Mouse (Mus musculus) kidney, embryonic 15.5 days (tissue): ENCODE results near the gene Snrpa. TPM values are rescaled to one million over a fixed set of nuclear protein-coding genes. Genes with fewer than 3 reads are reported as not detected.

Experiments
- ATAC-seq: fragments of 200-750 bp; cut with Nextera tagmentation; replicated peaks from 2 replicates; pipeline ENCODE4 v1.8.0; 2017; ENCODE audit warnings: moderate TSS enrichment; ENCODE audit not compliant: low FRiP score
- H3K27ac ChIP-seq: fragments of 300-500 bp; sonication (generic); 2 replicates; pipeline ENCODE4 v1.5.1; 2015; ENCODE audit warnings: mild to moderate bottlenecking, inconsistent platforms
- H3K27me3 ChIP-seq: fragments of 300-500 bp; sonication (generic); 2 replicates; pipeline ENCODE4 v1.6.1; 2015; ENCODE audit warnings: inconsistent platforms
- H3K36me3 ChIP-seq: fragments of 300-500 bp; sonication (generic); 2 replicates; pipeline ENCODE4 v1.6.1; 2015; ENCODE audit warnings: inconsistent platforms
- H3K4me1 ChIP-seq: fragments of 300-500 bp; sonication (generic); 2 replicates; pipeline ENCODE4 v1.6.1; 2015; ENCODE audit warnings: inconsistent platforms
- H3K4me2 ChIP-seq: fragments of 300-500 bp; sonication (generic); 2 replicates; pipeline ENCODE4 v1.6.1; 2015; ENCODE audit warnings: moderate library complexity, mild to moderate bottlenecking, inconsistent platforms
- H3K4me3 ChIP-seq: fragments of 300-500 bp; sonication (generic); replicated peaks from 2 replicates; pipeline ENCODE4 v1.5.1; 2015; ENCODE audit warnings: mild to moderate bottlenecking, inconsistent platforms
- H3K9ac ChIP-seq: fragments of 300-500 bp; sonication (generic); 2 replicates; pipeline ENCODE4 v1.6.1; 2015; ENCODE audit warnings: mild to moderate bottlenecking, inconsistent platforms
- H3K9me3 ChIP-seq: fragments of 300-500 bp; sonication (generic); replicated peaks from 2 replicates; pipeline ENCODE4 v1.6.1; 2016; ENCODE audit warnings: inconsistent platforms
- WGBS: fragments of 180-500 bp; shearing (Covaris S2); methylation state at CpG from one replicate; pipeline ENCODE4 v1.1.7; 2015; ENCODE audit warnings: mixed read lengths; 5-methylcytosine and 5-hydroxymethylcytosine counted together
- polyA plus RNA-seq: library from polyadenylated mRNA; unstranded; fragments of >200 nt; fragmentation: Nextera tagmentation; extraction: Ambion mirVana; gene quantifications from 2 replicates; pipeline ENCODE4 v1.2.1, GENCODE M21; 2015

Gene Snrpa
- polyA plus RNA-seq, 1 experiment from 2014 or later, result 278 TPM

DNA sequence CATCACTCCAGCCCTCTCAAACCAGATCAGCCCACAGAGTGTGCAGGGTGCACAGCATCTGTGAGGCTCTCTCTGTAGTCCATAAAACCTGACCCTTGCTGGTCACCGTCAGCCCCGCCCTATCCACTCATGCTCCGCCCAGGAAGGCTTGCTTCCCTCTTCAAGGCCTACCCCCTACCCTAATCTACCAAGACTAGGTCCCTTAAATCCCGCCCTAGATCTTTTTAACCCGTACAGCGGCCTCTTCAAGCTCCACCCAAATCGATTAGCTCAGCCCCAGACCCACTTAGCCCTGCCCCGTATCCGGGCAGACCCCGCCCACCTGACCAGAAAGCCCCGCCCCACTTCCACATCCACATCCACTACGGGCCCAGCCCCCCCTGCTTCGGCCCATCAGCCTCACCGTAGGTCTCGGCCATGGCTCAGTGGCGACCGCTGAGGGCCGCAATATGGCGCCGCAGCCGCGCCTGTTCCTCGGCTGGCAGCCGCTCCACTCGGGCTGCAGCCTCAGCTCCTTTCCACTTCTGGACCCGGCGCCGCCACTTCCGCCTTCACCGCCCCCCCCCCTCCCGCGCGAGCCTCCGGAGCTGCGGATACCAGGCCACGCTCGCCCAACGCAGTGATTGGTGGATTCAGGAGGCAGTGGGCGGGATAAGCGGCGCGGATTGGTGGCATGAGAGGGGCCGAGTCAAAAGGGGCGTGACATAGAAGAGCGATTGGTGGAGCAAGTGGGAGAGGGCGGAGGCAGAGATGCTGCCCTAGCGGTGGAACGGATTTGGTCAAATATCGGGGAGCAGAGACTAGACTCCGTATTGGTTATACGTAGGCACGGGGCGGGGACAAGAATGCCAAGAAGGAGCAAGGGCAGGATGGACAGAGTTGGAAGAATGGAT, 17.5 kb downstream of the Snrpa start, which contains the start of gene Rab4b:
Gene Rab4b, minus strand, starts transcription at position 573 of the 893 bp plus-strand sequence.
- Histone ChIP-seq H3K4me3 (peak within 1 kb of the TSS; percentile 70), H3K9me3 (no peaks in the 10 kb centered on the region), H3K4me2 (peak within 1 kb of the TSS; percentile 56), H3K27ac (peak within 1 kb of the TSS; percentile 97), H3K4me1 (peaks cover 28% of the 10 kb centered on the region), H3K36me3 (peaks cover 24% of the 10 kb centered on the region), H3K9ac (peak within 1 kb of the TSS; percentile 61), H3K27me3 (no peaks in the 10 kb centered on the region)
- WGBS, result under 1% methylated on average over 53 of the region's 53 CpGs
- peak; percentile 98 for ATAC-seq

DNA sequence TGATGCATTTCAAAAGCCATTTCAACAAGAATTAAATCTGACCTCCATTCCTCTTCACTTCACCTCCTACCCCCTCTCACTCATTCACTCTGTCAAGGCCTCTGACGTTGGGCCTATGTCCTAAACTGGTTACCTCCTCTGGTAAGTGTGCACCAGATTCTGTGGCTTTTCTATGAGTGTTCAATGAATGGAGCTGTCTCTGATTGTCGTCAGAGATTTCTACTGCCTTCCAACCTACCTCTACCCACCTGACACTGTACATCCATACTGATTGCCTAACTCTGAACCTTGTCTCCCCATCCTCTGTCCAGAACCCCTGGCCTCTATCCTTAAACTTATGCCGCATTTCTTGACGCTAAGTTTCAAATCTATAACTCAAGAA, 18.1 kb downstream of the Snrpa start:
- peak; percentile 0; the same call in 1 of the 2 replicates for ATAC-seq
- H3K4me1 ChIP-seq, result peaks cover 28% of the 10 kb centered on the region

DNA sequence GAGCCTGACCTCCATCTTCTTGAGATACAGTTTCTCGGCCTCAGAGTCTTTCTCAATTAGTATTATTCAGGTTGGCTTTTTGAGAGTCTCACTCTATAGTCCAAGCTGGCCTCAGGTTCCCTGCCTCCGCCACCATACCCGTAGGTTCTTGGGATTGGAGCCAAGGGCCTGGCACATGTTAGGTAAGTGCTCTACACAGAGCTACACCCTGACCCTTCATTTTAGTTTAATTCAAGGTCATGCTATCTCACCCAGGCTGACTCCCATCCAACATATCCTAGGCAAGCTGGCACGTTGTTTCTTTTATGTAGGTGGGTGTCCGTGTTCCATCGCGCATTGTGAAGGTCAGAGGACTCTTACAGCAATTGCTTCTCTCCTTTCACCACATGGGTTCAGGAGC, 21.2 kb downstream of the Snrpa start:
- H3K4me2 ChIP-seq, result no peak overlapping the region
- H3K9me3 ChIP-seq, result no peaks in the 10 kb centered on the region
- no peak overlapping the region for H3K27ac ChIP-seq
- no peak for ATAC-seq
- no peak overlapping the region for H3K9ac ChIP-seq
- peaks cover 16% of the 10 kb centered on the region for H3K4me1 ChIP-seq
- H3K4me3 ChIP-seq, result no peak overlapping the region
- H3K36me3 ChIP-seq, result peaks cover 43% of the 10 kb centered on the region
- 93% methylated on average over 7 of the region's 7 CpGs for WGBS
- no peaks in the 10 kb centered on the region for H3K27me3 ChIP-seq

More for the DNA sequence above, 18.1 kb downstream of the Snrpa start:
- Histone ChIP-seq H3K4me3 (peak overlapping the region; percentile 70), H3K27ac (peak overlapping the region; percentile 97), H3K4me2 (peak overlapping the region; percentile 56), H3K36me3 (peaks cover 24% of the 10 kb centered on the region), H3K9me3 (no peaks in the 10 kb centered on the region), H3K27me3 (no peaks in the 10 kb centered on the region), H3K9ac (peak overlapping the region; percentile 61)
- 19% methylated on average over 4 of the region's 4 CpGs for WGBS

DNA sequence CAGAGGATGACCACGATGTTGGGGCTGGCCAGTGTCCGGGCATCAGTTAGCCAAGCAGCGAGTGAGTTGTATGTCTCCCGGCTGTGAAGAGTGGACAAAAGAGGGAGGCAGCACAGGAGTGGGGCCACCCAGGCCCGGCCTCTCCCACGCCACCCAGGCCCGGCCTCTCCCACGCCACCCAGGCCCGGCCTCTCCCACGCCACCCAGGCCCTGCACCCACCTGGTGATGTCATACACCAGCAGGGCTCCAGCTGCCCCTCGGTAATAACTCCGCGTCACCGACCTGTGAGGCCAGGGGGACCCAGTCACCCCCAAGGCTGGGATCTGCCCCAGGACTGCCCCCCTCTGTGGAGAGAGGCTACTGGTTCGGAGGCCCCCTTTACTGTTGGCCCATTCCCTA, 21.6 kb downstream of the Snrpa start:
- Histone ChIP-seq H3K9me3 (no peaks in the 10 kb centered on the region), H3K4me1 (peaks cover 12% of the 10 kb centered on the region), H3K36me3 (peaks cover 43% of the 10 kb centered on the region), H3K4me2 (no peak overlapping the region), H3K27ac (no peak overlapping the region), H3K4me3 (no peak overlapping the region), H3K27me3 (no peaks in the 10 kb centered on the region), H3K9ac (no peak overlapping the region)
- 91% methylated on average over 15 of the region's 15 CpGs for WGBS
- no peak for ATAC-seq

DNA sequence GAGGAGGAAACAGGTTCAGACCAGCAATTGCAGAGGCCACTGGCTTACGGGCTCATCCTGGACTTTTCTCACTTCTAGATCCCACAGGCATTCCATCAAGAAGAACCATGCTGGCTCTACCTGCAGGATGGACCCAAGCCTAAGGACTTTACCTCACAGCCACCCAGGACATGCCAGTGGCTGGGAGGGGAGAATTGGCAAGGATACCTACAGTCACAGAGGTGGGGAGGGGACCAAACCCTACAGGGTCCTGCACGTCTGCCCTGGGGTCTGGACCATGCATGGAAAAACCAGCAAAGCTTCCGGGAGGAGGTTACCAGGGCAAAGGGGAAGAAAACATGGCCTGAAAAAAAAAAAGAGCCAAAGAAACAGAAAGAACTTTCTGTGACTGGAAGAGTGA, 25.1 kb downstream of the Snrpa start:
- 81% methylated on average over 3 of the region's 3 CpGs for WGBS
- H3K9me3 ChIP-seq, result no peaks in the 10 kb centered on the region
- no peak overlapping the region for H3K27ac ChIP-seq
- ATAC-seq, result no peak
- peaks cover 10% of the 10 kb centered on the region for H3K4me1 ChIP-seq
- H3K36me3 ChIP-seq, result peaks cover 43% of the 10 kb centered on the region
- no peaks in the 10 kb centered on the region for H3K27me3 ChIP-seq
- no peak overlapping the region for H3K4me3 ChIP-seq
- no peak overlapping the region for H3K9ac ChIP-seq
- no peak overlapping the region for H3K4me2 ChIP-seq

DNA sequence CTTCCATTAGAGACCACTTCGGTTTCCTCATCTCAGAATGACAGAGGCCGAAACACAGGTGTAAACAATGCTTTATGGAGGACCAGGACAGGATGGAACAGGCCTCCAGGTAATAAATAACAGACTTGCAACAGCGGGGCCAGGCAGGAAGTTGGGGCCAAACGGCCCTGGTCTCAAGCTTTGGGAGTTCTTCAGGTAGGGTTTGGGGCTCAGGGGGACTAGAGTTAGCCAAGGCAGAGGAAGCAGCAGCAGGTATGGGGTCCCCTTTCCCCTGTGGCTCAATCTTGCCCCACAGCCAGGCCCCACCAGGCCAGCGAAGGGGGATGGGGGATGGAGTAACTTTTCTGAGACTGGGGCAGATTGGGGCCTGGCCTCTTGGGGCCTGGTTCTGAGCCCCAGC, 27.7 kb downstream of the Snrpa start:
- Histone ChIP-seq H3K36me3 (peaks cover 38% of the 10 kb centered on the region), H3K4me2 (no peak overlapping the region), H3K9me3 (no peaks in the 10 kb centered on the region), H3K27ac (no peak overlapping the region), H3K4me1 (peaks cover 35% of the 10 kb centered on the region), H3K4me3 (no peak overlapping the region), H3K9ac (no peak overlapping the region), H3K27me3 (no peaks in the 10 kb centered on the region)
- no peak for ATAC-seq
- 79% methylated on average over 5 of the region's 5 CpGs for WGBS

DNA sequence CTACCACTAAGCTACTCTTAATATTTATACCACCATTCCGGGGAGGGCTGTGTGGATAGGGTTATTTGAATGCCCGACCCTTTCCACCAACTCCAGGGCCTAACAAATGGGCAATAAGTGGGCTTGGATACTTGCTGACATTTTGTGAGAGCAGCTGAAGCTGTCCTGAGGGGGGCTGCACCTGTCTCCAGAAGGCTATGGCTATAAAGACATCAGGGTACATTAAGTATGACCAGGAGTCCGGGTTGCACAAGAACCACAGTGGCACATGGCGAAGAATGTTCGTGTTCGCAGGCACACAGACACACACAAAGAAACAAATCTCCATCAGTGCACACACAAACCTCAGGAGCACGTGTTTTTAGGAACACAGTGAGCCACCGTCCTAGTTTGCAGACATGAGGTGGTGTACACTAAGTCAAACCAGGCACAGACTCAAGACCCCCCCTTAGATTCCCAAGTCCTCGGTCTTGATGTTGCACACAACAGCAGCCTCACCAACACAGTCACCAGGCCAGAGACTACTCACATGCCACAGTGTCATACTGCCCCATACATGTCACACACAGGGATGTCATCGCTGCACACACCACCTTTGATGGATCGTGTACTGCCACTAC, 28.5 kb downstream of the Snrpa start:
- 71% methylated on average over 11 of the region's 11 CpGs for whole genome bisulfite sequencing

DNA sequence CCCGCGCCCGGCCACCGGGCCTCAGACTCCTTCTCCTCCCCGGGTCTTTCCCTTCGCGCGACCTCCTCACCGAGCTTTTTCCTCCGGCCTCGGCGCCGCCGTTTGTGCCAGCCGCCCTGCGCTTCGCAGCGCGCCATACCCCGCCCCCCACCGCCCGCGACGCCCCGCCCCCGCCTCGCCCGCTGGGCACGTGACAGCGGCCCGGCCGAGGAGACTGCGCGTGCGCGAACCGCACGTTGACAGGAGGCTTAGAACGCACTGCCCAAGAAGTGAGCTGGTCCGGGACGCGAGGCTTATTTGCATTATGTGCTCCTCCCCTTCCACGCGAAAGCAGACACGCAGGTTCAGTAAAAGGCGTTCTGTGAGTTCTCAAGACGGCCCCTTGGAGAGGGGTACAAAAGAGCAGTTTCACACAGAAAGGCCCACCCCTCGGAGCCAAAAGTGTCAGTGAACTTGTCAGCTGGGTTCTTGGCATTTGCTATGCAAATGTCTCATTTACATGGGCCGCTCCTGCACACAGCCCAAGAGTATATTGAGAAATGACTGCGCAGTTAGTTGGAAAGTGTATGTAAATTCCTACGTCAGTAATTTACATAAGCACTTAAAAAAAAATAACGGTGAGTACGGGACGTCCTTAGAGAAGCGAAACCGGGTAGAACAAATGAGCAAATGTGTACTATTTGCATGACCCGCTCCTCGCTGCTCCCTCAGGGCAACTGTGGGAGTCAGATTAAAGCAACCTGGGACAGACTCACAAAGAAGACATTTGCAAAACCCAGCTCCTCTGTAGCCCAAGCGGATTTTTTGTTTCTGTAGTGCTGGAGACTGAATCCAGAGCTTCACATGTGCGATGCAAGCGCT, 29.2 kb downstream of the Snrpa start, which contains the start of gene Egln2:
Gene Egln2, minus strand, starts transcription at position 189 of the 861 bp plus-strand sequence.
- peak; percentile 84 for ATAC-seq
- Histone ChIP-seq H3K4me1 (peaks cover 51% of the 10 kb centered on the region), H3K36me3 (peaks cover 37% of the 10 kb centered on the region), H3K9me3 (no peaks in the 10 kb centered on the region), H3K27ac (peak within 1 kb of the TSS; percentile 99), H3K9ac (peak within 1 kb of the TSS; percentile 79), H3K27me3 (no peaks in the 10 kb centered on the region), H3K4me3 (peak within 1 kb of the TSS; percentile 72), H3K4me2 (peak within 1 kb of the TSS; percentile 86)
- 2% methylated on average over 57 of the region's 61 CpGs for whole genome bisulfite sequencing

More for the DNA sequence above, 28.5 kb downstream of the Snrpa start:
- peak overlapping the region; percentile 72 for H3K4me3 ChIP-seq
- peak overlapping the region; percentile 99 for H3K27ac ChIP-seq
- H3K9me3 ChIP-seq, result no peaks in the 10 kb centered on the region
- peak overlapping the region; percentile 79 for H3K9ac ChIP-seq
- no peaks in the 10 kb centered on the region for H3K27me3 ChIP-seq
- peak overlapping the region; percentile 86 for H3K4me2 ChIP-seq
- H3K4me1 ChIP-seq, result peaks cover 43% of the 10 kb centered on the region
- H3K36me3 ChIP-seq, result peaks cover 37% of the 10 kb centered on the region
- no peak for ATAC-seq

DNA sequence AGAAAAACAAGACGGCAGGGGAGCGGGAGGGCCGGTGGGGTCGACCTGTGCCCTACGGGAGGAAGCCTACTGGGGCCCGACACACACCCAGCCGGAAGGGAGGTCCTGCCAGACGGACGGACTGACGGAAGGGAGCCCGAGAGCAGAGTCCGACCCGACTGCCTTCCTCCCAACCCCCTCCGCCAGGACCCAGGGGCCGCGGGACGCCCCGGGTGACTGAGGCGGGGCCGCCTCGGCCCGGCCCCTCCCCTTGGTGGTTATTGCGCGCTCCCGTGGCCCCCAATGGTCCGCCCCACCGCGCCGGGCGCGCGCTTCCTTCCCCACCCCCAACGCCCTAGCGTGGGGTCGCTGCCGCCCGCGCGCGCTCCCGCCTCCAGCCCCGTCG, 29.9 kb downstream of the Snrpa start:
- peak; percentile 84 for ATAC-seq
- Histone ChIP-seq H3K4me3 (peak overlapping the region; percentile 72), H3K36me3 (peaks cover 39% of the 10 kb centered on the region), H3K27me3 (no peaks in the 10 kb centered on the region), H3K9me3 (no peaks in the 10 kb centered on the region), H3K4me1 (peaks cover 57% of the 10 kb centered on the region), H3K4me2 (peak overlapping the region; percentile 86), H3K27ac (peak overlapping the region; percentile 99), H3K9ac (peak overlapping the region; percentile 79)
- 0% methylated on average over 28 of the region's 43 CpGs for WGBS

DNA sequence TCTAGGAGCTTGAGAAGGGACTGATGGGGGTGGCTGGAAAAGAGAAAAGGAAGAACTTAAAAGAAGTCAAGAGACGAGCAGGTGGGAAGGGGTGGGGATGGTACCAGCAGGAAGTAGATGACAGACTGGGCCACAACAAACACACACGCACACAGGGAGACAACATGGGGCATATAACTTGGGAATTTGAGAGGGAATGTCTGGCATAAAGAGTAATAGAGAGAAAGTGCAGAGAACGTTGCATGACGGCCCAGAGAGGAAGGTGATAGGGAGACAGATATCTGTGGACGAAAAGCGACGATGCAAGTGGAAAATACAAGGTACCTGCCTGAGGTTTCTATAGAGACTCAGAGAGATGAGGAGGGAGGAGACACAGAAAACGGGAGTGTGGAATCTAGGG, 30.4 kb downstream of the Snrpa start:
- Histone ChIP-seq H3K4me1 (peaks cover 61% of the 10 kb centered on the region), H3K36me3 (peaks cover 40% of the 10 kb centered on the region), H3K4me2 (peak overlapping the region; percentile 86), H3K27me3 (no peaks in the 10 kb centered on the region), H3K9ac (peak overlapping the region; percentile 79), H3K9me3 (no peaks in the 10 kb centered on the region), H3K27ac (peak overlapping the region; percentile 99), H3K4me3 (peak overlapping the region; percentile 72)
- ATAC-seq, result no peak
- WGBS, result under 1% methylated on average over 8 of the region's 8 CpGs

DNA sequence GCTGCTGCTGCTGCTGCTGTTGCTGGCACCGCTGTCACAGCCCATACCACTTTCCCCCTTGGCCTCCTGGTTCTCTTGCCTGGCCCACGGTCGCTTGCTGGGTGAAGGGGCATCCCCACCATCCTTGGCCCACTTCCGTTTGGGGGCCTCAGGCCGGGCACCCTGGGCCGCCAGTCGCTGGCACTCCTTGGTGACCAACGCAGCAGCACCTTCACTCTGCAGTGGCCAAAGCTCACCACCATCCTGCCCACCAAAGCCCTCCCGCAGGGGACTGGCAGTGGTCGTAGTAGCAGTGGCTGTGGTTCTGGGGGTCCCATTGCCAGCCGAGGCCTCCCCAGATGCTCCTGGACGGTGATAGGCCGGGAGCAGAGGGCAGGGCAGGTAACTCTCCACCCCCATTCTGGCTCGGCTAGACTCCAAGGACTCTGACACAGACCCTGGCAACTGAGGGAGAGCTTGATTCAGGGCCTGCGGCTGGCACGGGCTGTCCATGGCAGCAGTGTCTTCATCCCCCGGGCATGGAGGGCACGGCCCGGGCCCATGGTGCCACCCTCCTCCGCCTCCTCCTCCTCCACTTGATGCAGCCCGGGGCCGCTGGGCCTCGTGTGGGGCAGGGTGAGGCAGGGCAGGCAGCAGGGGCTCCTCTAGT, 30.9 kb downstream of the Snrpa start:
- Histone ChIP-seq H3K4me1 (peaks cover 67% of the 10 kb centered on the region), H3K27ac (0 out of 2 replicates have a peak overlapping the region, but pooled peaks have one; percentile 99)
- 64% methylated on average over 23 of the region's 23 CpGs for WGBS

More for the DNA sequence above, 30.9 kb downstream of the Snrpa start:
- Histone ChIP-seq H3K4me3 (peak overlapping the region; percentile 72), H3K36me3 (peaks cover 37% of the 10 kb centered on the region), H3K9me3 (no peaks in the 10 kb centered on the region), H3K9ac (peak overlapping the region; percentile 79), H3K27me3 (no peaks in the 10 kb centered on the region), H3K4me2 (peak overlapping the region; percentile 86)
- no peak for ATAC-seq
